Mouse (Mus musculus) A20 (cell line): ENCODE measurements around the gene Cdc42ep1.
"Not testable (repeated sequence)": the region's sequence is repeated elsewhere in the genome, so short reads cannot be mapped to it uniquely, and the experiment has no call there.

Experiments
- DNase-seq: peaks from one replicate; pipeline ENCODE4 v3.0.0-alpha.2; 2011; ENCODE audit warnings: low read depth, low spot score

Cdc42ep1 gene

DNA sequence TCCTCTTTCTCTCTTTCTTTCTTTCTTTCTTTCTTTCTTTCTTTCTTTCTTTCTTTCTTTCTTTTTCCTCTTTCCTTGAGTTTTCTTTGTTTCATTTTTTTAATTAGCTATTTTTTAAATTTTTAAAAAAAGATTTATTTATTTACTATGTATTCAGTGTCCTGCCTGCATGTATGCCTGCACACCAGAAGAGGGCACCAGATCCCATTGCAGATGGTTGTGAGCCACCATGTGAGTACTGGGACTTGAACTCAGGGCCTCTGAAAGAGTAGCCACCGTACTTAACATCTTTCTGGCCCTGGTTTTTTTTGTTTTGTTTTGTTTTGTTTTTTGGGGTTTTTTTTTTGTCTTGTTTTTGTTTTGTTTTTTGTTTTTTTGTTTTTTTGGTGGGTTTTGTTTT lies 12.8 kb upstream of the Cdc42ep1 start:
- DNase-seq, result no peak

DNA sequence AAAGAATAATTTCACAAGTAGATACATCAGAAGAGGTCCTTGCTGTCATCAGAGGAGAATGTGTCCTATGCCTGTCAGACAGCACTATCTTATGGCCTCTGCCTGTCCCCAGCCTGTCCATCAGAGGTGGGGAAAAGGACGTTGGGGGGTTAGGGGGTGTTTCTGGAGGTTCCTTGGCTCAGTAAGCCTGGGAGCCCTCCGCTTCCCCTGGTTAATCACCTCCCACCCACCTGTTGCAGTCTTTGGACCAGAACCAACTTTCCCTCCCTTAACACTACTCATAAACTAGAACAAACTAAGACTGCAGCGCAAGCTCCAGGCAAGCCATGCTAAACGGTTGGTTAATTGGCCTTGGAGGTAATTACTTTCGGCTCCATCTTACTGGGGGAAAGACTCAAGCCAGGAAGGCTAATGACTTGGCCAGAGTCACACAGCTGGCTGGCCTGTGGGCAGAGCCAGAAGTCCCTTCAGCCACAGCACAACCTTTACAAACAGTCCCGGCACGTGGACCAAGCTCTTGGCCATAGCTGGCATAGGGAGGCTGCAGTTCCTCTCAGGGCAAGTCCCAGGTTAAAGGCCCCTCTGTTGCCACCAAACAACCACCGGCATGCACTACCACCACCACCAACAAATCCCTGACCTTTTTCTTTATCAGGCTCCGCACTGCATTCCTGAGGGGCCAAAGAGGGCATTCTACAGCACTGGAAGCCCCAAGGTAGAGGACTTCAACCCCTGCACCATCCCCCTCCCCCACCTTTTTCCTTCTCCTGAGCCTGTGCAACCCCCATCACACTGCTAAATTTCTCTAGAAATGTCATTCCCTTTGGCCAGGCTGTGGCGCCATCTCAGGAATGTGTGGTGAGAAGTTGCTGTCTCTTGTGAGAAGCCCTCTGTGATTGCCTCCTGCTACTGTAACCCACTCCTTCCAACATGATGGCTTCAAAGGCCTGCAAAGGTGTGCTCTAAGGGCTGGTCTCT lies 11.4 kb upstream of the Cdc42ep1 start:
- DNase-seq, result no peak

DNA sequence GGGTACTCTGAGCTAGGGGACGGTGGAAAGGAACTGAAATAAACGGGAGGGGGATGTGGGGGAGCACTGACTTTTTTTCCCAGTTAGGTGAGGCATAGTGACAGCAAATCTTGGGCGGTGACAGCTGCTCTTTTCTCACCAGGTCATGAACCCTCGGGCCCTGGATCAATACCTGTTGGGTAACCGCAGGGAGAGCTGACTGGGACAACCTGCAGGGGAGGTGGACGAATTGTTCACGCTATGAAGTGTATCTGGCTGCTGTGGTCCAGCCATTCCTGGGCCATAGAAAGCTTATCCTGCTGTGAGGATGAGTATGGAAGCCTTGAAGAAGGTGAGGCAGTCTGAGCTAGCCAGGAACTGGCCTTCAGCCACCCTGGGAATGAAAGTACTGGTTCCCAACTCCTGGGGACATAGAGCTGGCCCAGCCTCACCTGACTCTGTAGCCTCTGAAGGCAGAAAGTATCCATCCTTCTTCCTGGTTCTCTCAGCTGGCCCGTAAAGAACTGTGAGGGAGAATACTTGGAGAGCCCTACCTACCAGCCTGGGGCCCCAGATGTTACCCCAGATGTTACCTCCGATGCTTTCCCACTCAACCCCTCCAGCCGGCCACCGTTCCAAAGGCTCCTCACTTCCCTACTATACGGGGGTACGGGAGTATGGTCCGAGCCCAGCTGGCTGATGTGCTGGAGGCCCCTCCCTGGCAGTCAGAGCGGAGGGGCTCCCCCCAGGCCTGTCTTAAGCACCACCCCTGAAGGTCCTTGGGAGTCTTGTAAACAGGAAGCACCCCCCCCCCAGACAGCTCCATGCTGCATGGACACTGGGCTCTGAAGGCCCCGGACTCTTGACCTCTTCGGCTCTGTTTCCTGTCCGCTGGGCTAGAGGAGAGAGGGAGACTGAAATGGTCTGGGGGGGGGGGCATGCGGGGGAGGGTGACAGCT lies 10.4 kb upstream of the Cdc42ep1 start:
- DNase-seq, result no peak

DNA sequence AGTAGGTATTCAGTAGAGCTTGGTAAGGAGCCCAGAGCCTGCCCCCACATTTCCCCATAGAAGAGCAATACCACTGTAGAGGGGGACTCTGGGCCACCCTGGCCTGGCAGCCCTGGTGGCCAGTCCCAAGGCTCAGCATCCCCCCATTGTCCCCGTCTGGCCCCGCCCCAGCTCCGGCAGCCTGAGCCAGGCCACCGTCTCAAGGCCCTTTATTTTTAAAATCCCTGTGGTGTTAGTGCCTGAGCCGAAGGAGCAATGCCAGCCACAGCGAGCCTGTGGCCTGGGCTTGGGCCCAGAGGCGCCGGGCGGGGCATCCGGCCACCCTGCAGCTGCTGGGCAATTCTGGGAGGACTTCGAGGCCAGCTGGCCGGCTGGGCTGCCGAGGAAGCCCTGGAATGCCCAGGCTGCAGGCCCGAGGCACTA lies 9.7 kb upstream of the Cdc42ep1 start:
- no peak for DNase-seq

DNA sequence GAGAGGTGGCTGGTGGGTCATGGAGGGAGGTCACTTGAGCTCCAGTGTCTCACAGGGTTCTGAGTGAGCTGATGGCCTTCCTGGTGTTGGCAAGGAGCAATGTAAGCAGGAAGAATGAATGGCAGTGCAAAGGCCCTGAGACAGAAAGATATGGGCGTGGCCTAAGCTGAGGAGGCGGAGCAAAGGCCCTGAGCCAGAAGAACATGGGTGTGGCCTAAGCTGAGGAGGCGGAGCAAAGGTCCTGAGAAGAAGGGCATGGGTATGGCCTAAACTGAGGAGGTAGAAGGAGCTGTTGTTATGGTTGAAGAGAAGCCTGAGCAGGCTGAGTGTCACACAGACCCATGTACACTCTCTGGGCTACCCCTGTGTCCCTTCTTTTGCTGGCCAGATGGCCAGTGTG lies 8.8 kb upstream of the Cdc42ep1 start:
- no peak for DNase-seq

DNA sequence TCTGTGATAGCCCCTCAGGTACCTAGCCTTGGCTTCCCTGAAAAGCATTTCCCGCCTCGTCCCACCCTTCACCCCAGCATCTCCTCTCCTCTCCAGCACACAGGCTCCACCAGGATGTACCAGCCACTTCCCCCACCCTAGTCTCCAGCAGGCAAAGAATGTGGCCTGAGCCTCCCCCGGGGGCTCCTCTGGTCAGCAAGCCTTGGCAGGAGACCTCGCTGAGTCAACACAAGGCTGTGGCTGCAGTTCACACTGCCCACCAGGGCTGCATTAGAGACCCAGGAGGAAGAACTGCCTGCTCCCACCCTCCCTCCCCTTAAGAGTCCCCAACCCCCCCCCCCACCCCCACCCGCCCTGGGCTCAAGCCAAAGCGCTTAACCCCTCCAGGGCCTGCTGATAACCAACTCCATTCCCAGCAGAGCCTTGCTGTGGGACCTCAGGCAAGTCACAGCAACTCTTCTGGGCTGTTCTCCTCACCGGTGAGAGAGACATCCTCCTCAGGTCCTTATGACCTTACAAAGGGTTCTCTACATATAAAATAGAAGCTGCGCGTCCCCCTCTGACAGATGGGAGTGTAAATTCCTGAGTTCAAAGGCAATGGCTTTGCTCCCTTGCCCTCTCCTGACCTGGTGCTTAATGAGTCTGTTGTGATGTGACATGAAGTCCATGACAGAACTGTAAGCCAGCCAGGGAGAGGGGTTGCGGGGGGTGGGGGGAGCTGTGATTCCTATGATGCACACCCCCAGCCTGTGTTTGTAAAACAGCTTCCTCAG lies 8.0 kb upstream of the Cdc42ep1 start:
- DNase-seq, result no peak

DNA sequence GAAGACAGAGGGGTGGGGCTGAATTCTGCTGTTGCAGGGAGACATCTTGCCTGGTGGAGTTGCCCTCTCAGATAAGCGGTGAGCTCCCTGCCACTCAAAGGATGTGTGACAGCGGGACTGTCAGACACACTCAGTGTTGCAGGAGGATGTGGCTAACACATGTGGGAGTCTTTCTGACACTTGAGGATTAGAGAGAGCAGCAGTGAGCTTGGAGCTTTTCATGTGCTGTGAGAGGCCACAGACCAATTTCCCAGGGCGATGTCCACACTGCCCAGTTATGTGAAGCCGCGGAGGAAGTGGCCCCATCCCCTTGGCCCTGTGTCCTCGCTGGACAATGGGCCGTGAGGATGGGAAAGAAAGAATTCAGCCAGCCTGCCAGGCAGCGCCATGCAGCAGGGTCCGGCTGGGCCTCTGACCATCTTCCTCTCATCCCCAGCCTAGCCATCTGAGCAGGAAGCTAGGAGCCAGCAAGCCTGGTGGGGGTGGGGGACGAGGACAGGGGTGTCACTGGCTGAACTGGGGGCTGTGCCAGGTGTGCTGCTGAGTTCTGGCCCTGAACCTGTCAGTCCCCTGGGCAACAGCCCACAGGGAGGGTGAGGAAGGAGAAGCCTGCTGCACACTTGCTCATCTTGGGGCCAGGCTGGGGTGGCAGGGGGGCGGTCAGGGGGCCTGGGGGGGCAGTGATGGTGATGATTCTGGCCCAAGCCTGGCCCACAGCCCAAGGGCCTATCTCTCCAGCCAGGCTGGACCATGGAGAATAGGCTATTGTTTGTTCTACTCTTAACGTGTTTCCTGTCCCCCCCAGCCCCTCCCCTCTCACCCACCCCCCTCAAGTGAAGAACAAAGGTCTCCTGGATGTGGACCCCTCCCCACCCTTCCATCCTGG lies 7.0 kb upstream of the Cdc42ep1 start:
- no peak for DNase-seq

DNA sequence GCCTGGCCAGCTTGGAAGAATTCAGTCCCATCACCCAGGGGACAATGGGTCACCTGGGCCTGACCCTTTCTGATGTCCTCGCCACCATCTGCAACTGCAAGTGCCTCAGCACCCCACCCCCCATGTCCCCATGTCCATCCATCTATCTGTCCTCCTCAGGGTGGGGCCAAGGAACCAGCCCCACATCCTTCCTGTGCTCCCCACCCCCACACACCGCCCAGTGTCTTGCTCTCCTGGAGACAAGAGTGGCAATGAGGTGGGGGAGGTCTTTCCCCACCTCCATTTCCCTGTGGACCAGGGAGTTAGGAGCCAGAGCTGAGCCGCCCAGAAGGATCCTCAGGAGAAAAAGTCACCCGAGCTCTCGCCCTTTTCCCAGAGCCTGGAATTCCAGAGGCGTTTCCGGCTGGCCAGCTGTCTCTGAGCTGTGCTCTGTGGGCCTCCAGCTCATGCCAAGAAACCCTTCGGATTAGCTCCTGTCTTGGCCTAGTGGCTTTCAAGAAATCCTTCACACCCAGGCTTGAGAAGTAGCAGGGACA lies 6.3 kb upstream of the Cdc42ep1 start:
- no peak for DNase-seq

DNA sequence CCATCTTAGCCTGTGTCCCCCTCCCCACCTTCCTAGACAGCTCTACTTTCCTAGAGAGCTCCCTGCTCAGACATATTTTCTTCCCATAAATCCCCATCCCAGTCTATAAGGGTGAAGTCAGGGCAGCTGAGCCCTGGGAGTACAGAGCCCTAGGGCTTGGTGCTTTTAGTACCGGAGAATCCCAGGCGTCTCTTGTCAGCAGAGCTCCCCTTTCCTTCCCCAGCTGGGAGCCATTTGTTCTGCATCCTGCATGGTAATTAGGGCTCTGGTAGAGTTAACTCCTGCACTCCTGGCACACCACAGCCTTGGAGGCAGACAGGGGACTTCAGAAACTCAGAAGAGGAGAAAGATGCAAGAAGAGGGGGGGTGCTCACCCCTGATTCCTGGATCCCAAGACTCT lies 2.7 kb upstream of the Cdc42ep1 start:
- DNase-seq, result no peak

DNA sequence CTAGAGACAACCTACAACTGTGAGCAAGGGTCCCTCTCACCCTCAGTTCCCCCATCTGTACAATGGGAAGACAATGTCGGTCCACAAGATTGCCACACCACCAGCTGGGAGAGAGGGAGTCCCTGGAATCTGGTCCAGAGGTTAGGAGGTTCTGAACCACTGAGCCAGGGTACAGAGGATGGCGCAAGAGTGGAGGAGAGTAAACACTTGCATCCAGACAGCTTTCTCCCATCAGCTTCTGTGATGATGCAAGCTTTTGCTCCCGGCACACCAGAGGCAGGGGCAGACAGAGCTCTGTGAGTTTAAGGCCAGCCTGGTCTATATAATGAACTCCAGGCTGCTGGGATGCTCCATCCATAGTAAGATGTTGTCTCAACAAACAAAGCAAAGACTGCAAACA lies 2.2 kb upstream of the Cdc42ep1 start:
- no peak for DNase-seq

DNA sequence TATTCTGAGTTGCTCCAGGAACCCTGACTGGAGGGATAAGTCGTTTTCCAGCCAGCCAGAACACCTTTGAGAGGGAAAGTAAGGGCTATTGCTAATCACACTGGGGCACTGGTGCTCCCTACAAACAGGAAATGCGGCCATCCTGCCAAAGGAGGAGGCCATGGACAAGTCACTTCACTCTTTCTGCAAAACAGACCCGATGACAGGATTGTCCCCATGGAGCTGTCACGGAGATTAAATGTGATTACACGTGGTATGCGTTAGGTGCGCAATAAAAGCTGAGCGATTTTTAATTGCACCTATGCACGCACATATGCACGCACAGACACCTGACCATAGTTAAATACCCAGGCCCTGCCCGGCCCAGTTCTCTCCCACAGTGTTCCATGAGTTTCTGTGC lies 1.7 kb upstream of the Cdc42ep1 start:
- no peak for DNase-seq

DNA sequence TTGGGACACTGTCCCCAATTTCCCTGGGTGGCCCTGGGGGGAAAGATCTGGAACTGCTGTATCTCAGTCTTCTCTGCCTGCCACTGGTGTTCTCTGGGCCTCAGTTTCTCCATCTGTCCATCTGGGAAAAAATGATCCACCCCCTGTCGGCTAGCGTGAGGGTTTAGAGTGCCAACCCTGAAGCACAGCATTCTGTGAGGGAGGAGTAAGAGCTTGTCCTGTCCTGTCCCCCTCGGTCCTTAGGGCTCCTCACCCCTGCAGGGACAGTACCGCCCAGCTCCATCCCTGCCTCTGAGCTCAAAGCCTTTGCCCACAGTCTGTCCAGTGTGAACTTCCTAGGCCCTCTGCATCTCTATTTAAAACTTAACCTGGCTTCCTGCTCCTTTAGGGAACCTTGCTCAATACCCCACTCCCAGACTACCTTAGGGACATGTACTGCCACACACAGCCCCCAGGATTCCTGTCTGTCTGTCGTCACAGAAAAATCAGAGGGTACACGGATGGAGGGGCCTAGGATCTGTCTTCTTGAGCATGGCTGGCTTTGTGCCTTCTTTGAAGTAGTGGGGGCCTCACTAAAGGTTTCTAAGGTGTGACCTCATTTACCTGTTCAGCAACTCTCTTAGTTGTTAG lies 1.1 kb upstream of the Cdc42ep1 start:
- no peak for DNase-seq

DNA sequence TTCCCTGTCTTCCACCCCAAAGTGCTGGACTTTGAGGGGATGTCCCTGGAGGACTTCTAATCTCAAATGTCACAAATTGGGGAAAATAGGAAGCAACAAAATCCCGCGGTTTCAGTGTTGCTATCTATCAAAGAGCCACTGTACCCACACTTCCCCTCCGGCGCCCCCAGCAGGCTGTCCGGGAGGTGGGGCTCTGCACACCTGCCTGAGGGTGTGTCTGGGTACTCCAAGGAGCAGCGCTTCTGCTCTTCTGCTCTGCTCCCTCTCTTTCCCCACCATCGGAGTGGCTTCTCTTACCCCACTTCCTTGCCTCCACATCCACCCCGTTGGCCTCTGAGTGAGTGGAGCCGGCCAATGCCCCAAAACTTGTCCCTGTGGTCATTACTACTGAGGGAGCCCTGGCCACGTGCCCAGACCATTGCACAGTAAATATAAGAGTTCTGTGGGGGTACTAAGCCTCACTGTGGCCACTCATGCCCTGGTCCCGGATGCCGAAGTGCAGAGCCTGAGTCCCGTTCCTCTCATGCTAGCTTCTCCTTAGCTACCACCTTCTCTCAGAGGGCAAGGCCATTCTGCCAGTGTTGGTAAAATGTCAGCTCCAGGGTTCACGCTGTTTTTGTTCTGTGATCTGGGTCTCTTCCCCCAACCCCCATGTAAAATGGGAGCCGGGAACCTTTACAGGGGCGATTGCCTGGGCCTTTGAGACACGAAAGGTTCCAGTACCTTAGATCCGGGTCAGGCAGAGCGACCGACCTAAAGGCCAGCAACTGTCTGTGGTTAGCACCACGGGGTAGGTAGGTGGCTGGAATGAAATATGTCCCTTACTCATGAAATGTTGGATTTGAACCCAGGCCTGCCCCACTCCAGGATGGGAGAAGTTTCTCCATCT lies 1.4 kb downstream of the Cdc42ep1 start:
- no peak for DNase-seq

DNA sequence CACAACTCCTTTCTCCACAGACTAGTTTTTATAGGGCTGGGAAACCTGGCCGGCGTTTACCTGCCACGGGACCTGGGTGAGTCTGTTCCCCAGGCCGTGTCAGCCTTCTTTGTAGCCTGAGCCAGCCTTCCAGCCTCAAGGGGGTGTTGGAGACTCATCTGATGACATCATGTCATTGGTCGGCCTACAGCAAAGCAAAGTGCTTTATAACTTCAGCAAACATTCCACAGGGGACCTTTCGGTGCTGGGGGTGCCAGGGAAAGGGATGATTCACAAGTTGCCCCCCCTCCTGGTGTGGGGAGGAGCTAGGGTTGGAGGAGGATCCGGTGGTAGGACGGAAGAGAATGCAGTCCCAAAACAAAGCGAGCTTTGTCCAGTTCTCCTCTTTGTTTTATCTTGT lies 2.4 kb downstream of the Cdc42ep1 start:
- DNase-seq, result no peak

DNA sequence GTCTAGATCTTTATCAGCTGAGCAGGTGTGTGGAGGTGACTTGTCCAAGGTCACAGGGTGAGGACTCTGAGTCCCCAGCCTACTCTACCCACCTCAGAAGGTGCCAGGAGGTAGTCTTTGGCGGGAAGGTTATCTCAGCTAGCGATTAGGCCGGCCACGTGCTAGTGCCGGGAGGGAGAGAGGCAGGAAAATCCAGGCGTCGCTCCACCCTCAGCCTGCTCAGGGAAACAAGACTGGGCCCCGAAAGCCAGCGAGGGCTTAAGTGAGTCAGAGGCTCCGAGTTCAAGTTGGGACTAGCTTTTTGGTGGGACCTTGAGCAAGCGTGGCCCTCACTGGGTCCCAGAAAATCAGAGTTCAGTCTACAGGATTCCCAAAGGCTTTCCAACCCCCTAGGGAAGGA lies 2.9 kb downstream of the Cdc42ep1 start:
- no peak for DNase-seq

DNA sequence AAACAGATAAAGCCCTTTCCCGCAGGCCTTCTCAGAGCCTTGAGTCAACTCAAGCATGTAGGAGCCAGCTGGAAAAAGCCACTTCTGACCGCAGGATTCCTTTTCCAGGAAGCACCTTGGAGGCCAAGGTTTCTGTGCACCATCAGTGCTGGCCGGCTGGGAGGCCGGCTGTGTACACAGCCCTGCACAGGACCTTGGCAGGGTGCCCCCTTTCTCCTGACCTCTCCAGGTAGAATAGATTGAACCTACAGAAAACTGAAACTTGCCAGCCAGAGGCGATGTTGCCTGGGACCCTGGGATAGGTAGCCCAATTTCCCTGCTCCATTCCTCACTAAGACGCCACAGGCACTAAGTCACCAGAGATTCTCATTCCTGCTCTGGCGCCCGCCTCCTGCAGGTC lies 3.4 kb downstream of the Cdc42ep1 start:
- DNase-seq, result no peak

DNA sequence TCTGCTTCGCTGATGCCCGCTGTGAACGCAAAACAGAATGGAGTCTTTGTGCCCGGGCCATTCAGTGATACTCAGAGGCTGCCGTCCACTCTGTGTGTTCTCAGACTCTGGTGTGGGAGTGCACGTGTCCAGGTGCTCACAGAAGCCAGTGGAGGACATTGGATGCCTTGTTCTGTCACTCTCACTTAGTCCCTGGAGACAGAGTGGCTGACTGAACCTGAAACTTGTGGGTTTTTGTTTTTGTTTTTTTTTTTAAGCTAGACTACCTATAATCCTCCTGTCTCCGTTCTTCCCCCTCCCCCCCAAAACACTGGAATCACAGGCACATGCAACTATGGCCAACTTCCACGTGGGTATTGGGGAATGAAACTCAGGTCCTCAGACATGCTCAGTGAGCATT lies 3.9 kb downstream of the Cdc42ep1 start:
- DNase-seq, result peak; percentile 19

DNA sequence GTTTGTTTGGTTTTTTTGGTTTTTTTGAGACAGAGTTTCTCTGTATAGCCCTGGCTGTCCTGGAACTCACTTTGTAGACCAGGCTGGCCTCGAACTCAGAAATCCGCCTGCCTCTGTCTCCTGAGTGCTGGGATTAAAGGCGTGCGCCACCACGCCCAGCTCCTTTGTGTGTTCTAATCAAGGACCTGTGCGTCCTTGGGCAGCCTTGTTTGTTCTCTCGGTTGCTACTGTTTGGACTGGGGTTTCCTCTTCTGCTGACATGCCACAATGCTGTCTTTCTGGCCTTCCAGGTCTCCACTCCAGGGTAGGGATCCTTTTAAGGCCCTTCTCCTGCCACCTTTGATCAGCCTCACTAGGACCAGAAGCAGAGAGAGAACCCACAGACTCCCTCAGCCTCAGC lies 4.4 kb downstream of the Cdc42ep1 start:
- DNase-seq, result not testable (repeated sequence)

DNA sequence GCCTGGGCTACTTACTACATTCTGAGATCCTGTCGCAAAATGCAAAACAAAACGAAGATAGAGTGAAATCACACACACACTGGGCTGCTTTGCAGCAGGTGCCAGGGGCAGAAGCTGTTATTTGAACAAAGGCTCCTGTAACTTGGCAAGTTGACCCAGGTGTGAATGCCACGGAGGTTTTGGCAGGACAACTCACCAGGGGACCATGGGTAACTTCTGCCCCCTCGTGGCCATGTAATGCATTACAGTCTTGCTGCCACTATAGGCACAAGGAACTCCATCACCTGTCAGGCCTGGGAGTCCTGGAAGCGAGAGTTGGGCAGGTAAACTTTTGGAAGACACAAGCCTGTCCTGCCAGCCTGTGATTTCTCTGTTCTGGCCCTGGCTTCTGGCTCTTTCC lies 6.0 kb downstream of the Cdc42ep1 start:
- DNase-seq, result peak; percentile 77
